Mouse (Mus musculus) left cerebral cortex, adult 8-10 months (tissue): ENCODE data around the gene Kat6b. TPM values are rescaled to one million over a fixed set of nuclear protein-coding genes. Genes with fewer than 3 reads are reported as not detected.
A peak's percentile ranks its signal among the peaks of the same experiment; 100 is the strongest.
"Not testable (repeated sequence)": the region's sequence is repeated elsewhere in the genome, so short reads cannot be mapped to it uniquely, and the experiment has no call there.

Source experiments
- DNase-seq, 2 experiments: peaks; one replicate each; pipeline ENCODE4 v3.0.0; 2022; ENCODE audit warnings: low spot score in 2 of 2
- total RNA-seq, 4 experiments: library from RNA; stranded (reverse); gene quantifications; 2 replicates each; pipeline ENCODE4 v1.2.4; 2022

Gene Kat6b
- total RNA-seq, 4 experiments from 2014 or later: 118 to 155 (median 127) TPM

- DNase-seq: no peak
Observed at GRCm38 (mm10) chr14:21484199-21484598, 3.0 kb downstream of the Kat6b start.

- DNase-seq: no peak
Observed at GRCm38 (mm10) chr14:21484693-21485092, 3.5 kb downstream of the Kat6b start.

- no peak for DNase-seq
Observed at GRCm38 (mm10) chr14:21485961-21486520, 4.8 kb downstream of the Kat6b start.

- not testable (repeated sequence) for DNase-seq
Observed at GRCm38 (mm10) chr14:21487135-21487534, 5.9 kb downstream of the Kat6b start.

GRCm38 (mm10) chr14:21488426-21489115 lies 7.3 kb downstream of the Kat6b start:
- not testable (repeated sequence) for DNase-seq

- DNase-seq: no peak
Observed at GRCm38 (mm10) chr14:21489116-21489485, 7.9 kb downstream of the Kat6b start.

GRCm38 (mm10) chr14:21490141-21490540 lies 8.9 kb downstream of the Kat6b start:
- DNase-seq: no peak

GRCm38 (mm10) chr14:21498361-21498996 lies 17.2 kb downstream of the Kat6b start:
- no peak for DNase-seq

- DNase-seq: peak; percentile 48 to 61
Observed at GRCm38 (mm10) chr14:21499011-21499581, 17.9 kb downstream of the Kat6b start.

- DNase-seq: peak in 1 of 2 experiments; percentile 63
Observed at GRCm38 (mm10) chr14:21499631-21500153, 18.5 kb downstream of the Kat6b start.

GRCm38 (mm10) chr14:21500154-21501047 lies 19.2 kb downstream of the Kat6b start:
- DNase-seq: peak; percentile 99 to 100

GRCm38 (mm10) chr14:21501048-21501657 lies 19.9 kb downstream of the Kat6b start:
- DNase-seq: no peak

- no peak for DNase-seq
Observed at GRCm38 (mm10) chr14:21505036-21505435, 23.8 kb downstream of the Kat6b start.

- no peak for DNase-seq
Observed at GRCm38 (mm10) chr14:21507046-21507445, 25.8 kb downstream of the Kat6b start.

- no peak for DNase-seq
Observed at GRCm38 (mm10) chr14:21509111-21509905, 28.1 kb downstream of the Kat6b start.

- DNase-seq: no peak
Observed at GRCm38 (mm10) chr14:21511438-21511837, 30.2 kb downstream of the Kat6b start.

- DNase-seq: no peak
Observed at GRCm38 (mm10) chr14:21515505-21515904, 34.3 kb downstream of the Kat6b start.

- no peak for DNase-seq
Observed at GRCm38 (mm10) chr14:21519307-21519706, 38.1 kb downstream of the Kat6b start.

GRCm38 (mm10) chr14:21520496-21520895 lies 39.3 kb downstream of the Kat6b start:
- DNase-seq: no peak

- DNase-seq: not testable (repeated sequence)
Observed at GRCm38 (mm10) chr14:21521496-21521895, 40.3 kb downstream of the Kat6b start.
